Mouse (Mus musculus) kidney, adult 18-20 months (tissue): ENCODE results near the gene Tbc1d22a.

Source experiments
- DNase-seq: peaks from one replicate; pipeline ENCODE4 v3.0.0; 2021

Gene Tbc1d22a

GRCm38 (mm10) chr15:86471136-86471535 is 256.9 kb downstream of the Tbc1d22a start:
- DNase-seq, result no peak

GRCm38 (mm10) chr15:86473473-86473872 is 259.2 kb downstream of the Tbc1d22a start:
- DNase-seq, result no peak

- no peak for DNase-seq
Measured at GRCm38 (mm10) chr15:86474951-86475350, 260.7 kb downstream of the Tbc1d22a start.

- DNase-seq, result no peak
Measured at GRCm38 (mm10) chr15:86476483-86476882, 262.2 kb downstream of the Tbc1d22a start.

GRCm38 (mm10) chr15:86477032-86477431 is 262.8 kb downstream of the Tbc1d22a start:
- no peak for DNase-seq

GRCm38 (mm10) chr15:86477471-86477992 is 263.3 kb downstream of the Tbc1d22a start:
- DNase-seq, result peak; percentile 16

- no peak for DNase-seq
Measured at GRCm38 (mm10) chr15:86478685-86479502, 264.6 kb downstream of the Tbc1d22a start.

GRCm38 (mm10) chr15:86482362-86482761 is 268.1 kb downstream of the Tbc1d22a start:
- no peak for DNase-seq

- no peak for DNase-seq
Measured at GRCm38 (mm10) chr15:86485815-86486214, 271.6 kb downstream of the Tbc1d22a start.

- DNase-seq, result no peak
Measured at GRCm38 (mm10) chr15:86487359-86487758, 273.1 kb downstream of the Tbc1d22a start.

- no peak for DNase-seq
Measured at GRCm38 (mm10) chr15:86491434-86492099, 277.3 kb downstream of the Tbc1d22a start.

- peak; percentile 53 for DNase-seq
Measured at GRCm38 (mm10) chr15:86492636-86493035, 278.4 kb downstream of the Tbc1d22a start.

- DNase-seq, result no peak
Measured at GRCm38 (mm10) chr15:86496209-86496608, 281.9 kb downstream of the Tbc1d22a start.

- DNase-seq, result no peak
Measured at GRCm38 (mm10) chr15:86496646-86497045, 282.4 kb downstream of the Tbc1d22a start.

GRCm38 (mm10) chr15:86500536-86500935 is 286.3 kb downstream of the Tbc1d22a start:
- no peak for DNase-seq

GRCm38 (mm10) chr15:86503413-86503812 is 289.2 kb downstream of the Tbc1d22a start:
- no peak for DNase-seq

- no peak for DNase-seq
Measured at GRCm38 (mm10) chr15:86506666-86507065, 292.4 kb downstream of the Tbc1d22a start.

- DNase-seq, result peak; percentile 0
Measured at GRCm38 (mm10) chr15:86507546-86507945, 293.3 kb downstream of the Tbc1d22a start.

- DNase-seq, result peak; percentile 1
Measured at GRCm38 (mm10) chr15:86508406-86509176, 294.3 kb downstream of the Tbc1d22a start.

GRCm38 (mm10) chr15:86509601-86510000 is 295.3 kb downstream of the Tbc1d22a start:
- DNase-seq, result no peak

GRCm38 (mm10) chr15:86511181-86511580 is 296.9 kb downstream of the Tbc1d22a start:
- peak; percentile 0 for DNase-seq

GRCm38 (mm10) chr15:86513336-86513735 is 299.1 kb downstream of the Tbc1d22a start:
- DNase-seq, result no peak

- no peak for DNase-seq
Measured at GRCm38 (mm10) chr15:86520201-86520600, 305.9 kb downstream of the Tbc1d22a start.
